Mouse (Mus musculus): ENCODE results near the gene Cmtr1. TPM values are rescaled to one million over a fixed set of nuclear protein-coding genes. Genes with fewer than 3 reads are reported as not detected.
"Not testable (repeated sequence)": the region's sequence is repeated elsewhere in the genome, so short reads cannot be mapped to it uniquely, and the experiment has no call there.

Cmtr1 gene
- polyA plus RNA-seq (2012; rRNA removed) (42.8 and 54.3 TPM in 2 replicates), polyA plus RNA-seq (2014; fragmentation: Nextera tagmentation; extraction: Ambion mirVana) (95.8 and 109 TPM in 2 replicates)

- WGBS, result under 1% methylated on average over 34 of the region's 41 CpGs
- H3K27ac ChIP-seq (replicated peaks; ENCODE audit: low read depth, low read length), result peak within 1 kb of the TSS; percentile 81
- H3K9me3 ChIP-seq (ENCODE audit: control insufficient read depth, low read length), result no peaks in the 10 kb centered on the region
- peak within 1 kb of the TSS; percentile 54 for H3K4me2 ChIP-seq (replicated peaks; ENCODE audit: low read depth, low read length, severe bottlenecking)
- no peaks in the 10 kb centered on the region for H3K27me3 ChIP-seq (ENCODE audit: control insufficient read depth, insufficient read depth, low read length)
- ATAC-seq (ENCODE audit: low FRiP score, low read depth) (peak; percentile 97), DNase-seq (ENCODE audit: low spot score) (peak; percentile 89)
- H3K4me1 ChIP-seq (ENCODE audit: control insufficient read depth, insufficient read depth, low read length), result peaks cover 3% of the 10 kb centered on the region; the same call in 1 of the 2 replicates
- H3K36me3 ChIP-seq (ENCODE audit: control insufficient read depth, insufficient read depth, low read length), result peaks cover 15% of the 10 kb centered on the region; the same call in 1 of the 2 replicates
- 0 out of 2 replicates have a peak, but pooled peaks have one; percentile 42 for TF ChIP-seq POLR2A (IDR thresholded peaks at IDR 0.05; ENCODE audit: borderline replicate concordance, extremely low read depth, insufficient read depth, insufficient read length)
- peak within 1 kb of the TSS; percentile 97 for H3K9ac ChIP-seq (ENCODE audit: low read depth, low read length, severe bottlenecking)
- H3K4me3 ChIP-seq (replicated peaks; ENCODE audit: low read length), result peak within 1 kb of the TSS; percentile 84
Observed at GRCm38 (mm10) chr17:29660076-29660761, at the start of gene Cmtr1. TSS of gene Cmtr1 (plus strand) at chr17:29660595.

GRCm38 (mm10) chr17:29613453-29613852, 46.9 kb upstream of the Cmtr1 start:
- 87% methylated on average over 5 of the region's 5 CpGs for WGBS
- not testable (repeated sequence) for H3K9me3 ChIP-seq (ENCODE audit: control insufficient read depth, low read length); ATAC-seq (ENCODE audit: low FRiP score, low read depth)

GRCm38 (mm10) chr17:29614115-29615023, 46.0 kb upstream of the Cmtr1 start, which contains the start of the genes Rnf8 and Gm28043:
TSS of gene Rnf8 (plus strand) at chr17:29614790.
TSS of gene Gm28043 (plus strand) at chr17:29614876.
- Histone ChIP-seq H3K9ac (ENCODE audit: low read depth, low read length, severe bottlenecking) (peak within 1 kb of the TSS; percentile 98), H3K4me2 (replicated peaks; ENCODE audit: low read depth, low read length, severe bottlenecking) (peak within 1 kb of the TSS; percentile 86), H3K4me3 (replicated peaks; ENCODE audit: low read length) (peak within 1 kb of the TSS; percentile 91), H3K4me1 (ENCODE audit: control insufficient read depth, insufficient read depth, low read length) (peaks cover 9% of the 10 kb centered on the region; the same call in 1 of the 2 replicates), H3K9me3 (ENCODE audit: control insufficient read depth, low read length) (no peaks in the 10 kb centered on the region), H3K27me3 (ENCODE audit: control insufficient read depth, insufficient read depth, low read length) (no peaks in the 10 kb centered on the region), H3K36me3 (ENCODE audit: control insufficient read depth, insufficient read depth, low read length) (peaks cover 6% of the 10 kb centered on the region), H3K27ac (replicated peaks; ENCODE audit: low read depth, low read length) (peak within 1 kb of the TSS; percentile 95)
- peak; percentile 90 for TF ChIP-seq POLR2A (IDR thresholded peaks at IDR 0.05; ENCODE audit: borderline replicate concordance, extremely low read depth, insufficient read depth, insufficient read length)
- 1% methylated on average over 50 of the region's 52 CpGs for WGBS
- peak; percentile 94 for ATAC-seq (ENCODE audit: low FRiP score, low read depth)
- peak; percentile 93 for DNase-seq (ENCODE audit: low spot score)

More at GRCm38 (mm10) chr17:29613453-29613852, 46.9 kb upstream of the Cmtr1 start:
- not testable (repeated sequence) for H3K27me3 ChIP-seq (ENCODE audit: control insufficient read depth, insufficient read depth, low read length); H3K4me2 ChIP-seq (replicated peaks; ENCODE audit: low read depth, low read length, severe bottlenecking); DNase-seq (ENCODE audit: low spot score); H3K36me3 ChIP-seq (ENCODE audit: control insufficient read depth, insufficient read depth, low read length); H3K4me1 ChIP-seq (ENCODE audit: control insufficient read depth, insufficient read depth, low read length); H3K9ac ChIP-seq (ENCODE audit: low read depth, low read length, severe bottlenecking); H3K27ac ChIP-seq (replicated peaks; ENCODE audit: low read depth, low read length); H3K4me3 ChIP-seq (replicated peaks; ENCODE audit: low read length)

- peak; percentile 60; the same call in 1 of the 2 replicates for ATAC-seq (ENCODE audit: low FRiP score, low read depth)
- WGBS, result 1% methylated on average over 29 of the region's 43 CpGs
Observed at GRCm38 (mm10) chr17:29615024-29615551, 45.3 kb upstream of the Cmtr1 start.

GRCm38 (mm10) chr17:29615616-29616015, 44.8 kb upstream of the Cmtr1 start:
- Histone ChIP-seq H3K4me1 (ENCODE audit: control insufficient read depth, insufficient read depth, low read length) (peaks cover 9% of the 10 kb centered on the region; the same call in 1 of the 2 replicates), H3K27me3 (ENCODE audit: control insufficient read depth, insufficient read depth, low read length) (no peaks in the 10 kb centered on the region), H3K27ac (replicated peaks; ENCODE audit: low read depth, low read length) (no peak overlapping the region), H3K4me3 (replicated peaks; ENCODE audit: low read length) (peak overlapping the region; percentile 91), H3K9me3 (ENCODE audit: control insufficient read depth, low read length) (no peaks in the 10 kb centered on the region), H3K9ac (ENCODE audit: low read depth, low read length, severe bottlenecking) (peak overlapping the region; percentile 98), H3K36me3 (ENCODE audit: control insufficient read depth, insufficient read depth, low read length) (peaks cover 19% of the 10 kb centered on the region), H3K4me2 (replicated peaks; ENCODE audit: low read depth, low read length, severe bottlenecking) (peak overlapping the region; percentile 86)
- no peak for ATAC-seq (ENCODE audit: low FRiP score, low read depth)
- no peak for TF ChIP-seq POLR2A (IDR thresholded peaks at IDR 0.05; ENCODE audit: borderline replicate concordance, extremely low read depth, insufficient read depth, insufficient read length)
- no peak for DNase-seq (ENCODE audit: low spot score)
- 12% methylated on average over 4 of the region's 4 CpGs for WGBS

More at GRCm38 (mm10) chr17:29615024-29615551, 45.3 kb upstream of the Cmtr1 start:
- no peak for DNase-seq (ENCODE audit: low spot score)
- peaks cover 14% of the 10 kb centered on the region for H3K36me3 ChIP-seq (ENCODE audit: control insufficient read depth, insufficient read depth, low read length)
- no peak for TF ChIP-seq POLR2A (IDR thresholded peaks at IDR 0.05; ENCODE audit: borderline replicate concordance, extremely low read depth, insufficient read depth, insufficient read length)
- peaks cover 9% of the 10 kb centered on the region; the same call in 1 of the 2 replicates for H3K4me1 ChIP-seq (ENCODE audit: control insufficient read depth, insufficient read depth, low read length)
- no peaks in the 10 kb centered on the region for H3K27me3 ChIP-seq (ENCODE audit: control insufficient read depth, insufficient read depth, low read length)
- peak overlapping the region; percentile 98 for H3K9ac ChIP-seq (ENCODE audit: low read depth, low read length, severe bottlenecking)
- no peaks in the 10 kb centered on the region for H3K9me3 ChIP-seq (ENCODE audit: control insufficient read depth, low read length)
- H3K4me2 ChIP-seq (replicated peaks; ENCODE audit: low read depth, low read length, severe bottlenecking), result peak overlapping the region; percentile 86
- H3K27ac ChIP-seq (replicated peaks; ENCODE audit: low read depth, low read length), result peak overlapping the region; percentile 95
- peak overlapping the region; percentile 91 for H3K4me3 ChIP-seq (replicated peaks; ENCODE audit: low read length)

All from limb, embryonic 14.5 days (tissue).